Mouse (Mus musculus): Measurements from ENCODE around the gene Bpifa6.
"Not testable (repeated sequence)": the region's sequence is repeated elsewhere in the genome, so short reads cannot be mapped to it uniquely, and the experiment has no call there.

Bpifa6 gene

DNA sequence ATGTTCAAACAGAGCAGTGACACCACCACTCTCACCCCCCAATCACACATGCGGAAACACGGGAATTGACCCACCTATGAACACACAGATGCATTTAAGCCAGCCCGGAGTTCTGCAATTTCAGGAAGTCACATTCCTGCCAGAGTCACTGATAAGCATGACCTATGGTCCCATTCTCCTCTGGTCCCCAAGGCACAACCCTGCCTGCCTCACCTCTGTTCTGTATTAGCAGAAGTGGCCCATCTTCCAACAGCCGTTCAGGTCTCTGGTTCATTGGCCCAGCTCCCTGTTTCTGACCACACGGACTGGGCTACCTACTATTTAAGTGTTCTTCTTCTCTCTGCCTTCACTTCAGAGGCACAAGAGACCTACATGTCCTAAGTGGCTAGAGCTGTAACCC, at the start of gene Bpifa6:
Bpifa6 (plus strand) TSS at position 364 of the 400 bp plus-strand sequence.
- no peak for DNase-seq (ENCODE audit: low spot score in 2 of 2)

DNA sequence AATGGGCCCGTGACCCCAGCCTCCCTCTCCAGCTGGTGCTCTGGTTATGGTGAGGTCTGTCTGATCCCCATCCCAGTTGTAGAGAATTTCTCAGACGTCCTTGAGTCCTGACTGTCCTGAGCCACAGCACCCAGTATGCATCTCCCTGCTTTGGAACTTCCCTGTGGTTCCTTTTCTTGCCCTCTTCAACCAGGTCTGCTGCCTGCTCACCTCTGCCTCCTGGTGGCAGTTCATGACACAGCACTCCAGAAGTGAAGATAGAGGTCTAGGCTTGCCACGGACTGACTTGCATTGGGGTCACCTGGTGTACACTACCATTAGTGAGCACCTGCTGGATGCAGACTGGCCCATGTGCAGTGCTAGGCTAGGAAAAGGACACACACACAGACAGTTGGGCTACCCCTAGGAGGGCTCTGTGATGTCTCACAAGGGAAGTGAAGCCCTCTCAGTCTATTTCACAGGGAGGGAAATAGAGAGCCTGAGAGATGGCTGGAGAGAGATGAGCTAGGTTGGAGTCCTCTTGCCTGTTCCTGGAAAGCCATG, 44.8 kb upstream of the Bpifa6 start:
- peak; percentile 29 to 40 for DNase-seq (ENCODE audit: low spot score in 2 of 2)

DNA sequence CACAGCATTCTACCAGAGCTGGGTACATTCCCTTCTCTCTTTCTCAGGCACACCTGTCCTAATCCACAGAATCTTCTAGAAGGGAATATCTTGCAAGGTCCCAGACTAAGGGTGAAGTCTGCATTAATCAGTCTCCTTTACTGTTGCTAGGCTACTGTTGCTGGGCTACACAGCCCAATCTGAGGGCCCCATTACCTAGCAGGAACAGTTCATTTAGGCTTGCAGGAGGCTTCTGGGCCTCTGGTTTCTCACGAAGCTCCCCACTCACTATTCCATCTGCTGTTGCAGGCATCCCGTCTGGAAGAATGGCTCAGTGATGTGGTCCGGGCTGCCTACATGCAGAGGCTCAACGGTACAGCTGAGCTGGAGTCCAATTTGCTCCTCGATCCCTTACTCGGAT, 43.6 kb upstream of the Bpifa6 start:
- DNase-seq (ENCODE audit: low spot score in 2 of 2) = no peak

DNA sequence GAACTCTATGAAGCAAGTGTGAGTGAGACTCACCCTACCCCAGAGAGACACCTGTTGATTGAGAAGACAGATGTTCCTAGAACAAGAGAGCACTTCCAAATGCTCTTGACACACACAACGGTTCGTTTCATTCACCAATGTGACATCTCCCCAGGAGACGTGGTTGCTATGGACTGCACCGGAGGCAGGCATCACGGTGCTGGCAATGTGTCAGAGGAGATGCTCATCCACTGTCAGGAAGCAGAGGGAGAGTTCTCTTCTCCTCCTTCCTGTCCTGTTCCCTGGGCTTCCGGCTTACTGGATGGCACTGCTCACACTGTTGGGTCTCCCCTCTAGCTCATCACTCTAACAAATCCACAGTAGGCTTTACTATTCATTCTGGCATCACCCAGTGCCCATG, 41.4 kb upstream of the Bpifa6 start:
- DNase-seq (ENCODE audit: low spot score in 2 of 2) = no peak

DNA sequence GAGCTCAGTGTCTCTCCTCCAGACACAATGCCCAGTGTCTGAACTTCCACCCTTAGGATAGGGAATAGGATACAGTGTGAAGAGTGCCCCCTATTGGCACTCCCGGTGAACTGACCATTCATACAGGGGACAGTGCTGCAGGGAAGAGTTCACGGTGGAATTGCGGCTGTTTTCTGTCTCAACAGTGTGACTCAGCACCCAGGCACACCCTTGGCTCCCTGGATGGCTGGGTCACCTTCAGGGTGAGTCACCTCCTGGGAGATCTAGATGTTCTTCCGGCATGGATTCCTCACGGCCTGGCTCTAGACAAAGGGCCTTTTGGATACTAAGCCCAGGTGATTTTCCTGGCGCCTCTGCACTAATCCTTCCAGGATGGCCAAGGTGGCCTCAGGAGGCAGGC, 39.4 kb upstream of the Bpifa6 start:
- DNase-seq (ENCODE audit: low spot score in 2 of 2) = no peak

DNA sequence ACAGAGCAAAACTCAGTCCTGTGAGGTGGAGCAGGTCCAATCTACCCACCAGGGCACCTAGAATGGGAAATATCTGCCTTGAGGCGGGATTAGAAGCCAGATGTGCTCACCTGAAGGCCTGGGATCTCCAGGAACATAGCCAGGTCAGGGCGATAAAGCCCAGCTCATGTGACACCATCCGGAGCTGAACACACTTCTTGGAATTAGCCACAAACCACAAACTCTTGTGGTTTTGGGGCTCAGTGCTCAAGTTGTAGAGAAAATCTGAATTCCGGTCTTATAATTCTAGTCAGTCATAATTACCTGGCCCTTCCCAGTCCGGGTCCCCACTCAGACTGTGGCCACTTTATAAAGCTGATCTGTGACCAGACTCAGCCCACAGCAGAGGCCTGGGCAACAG, 36.9 kb upstream of the Bpifa6 start, which contains the start of gene Bpifb4:
Bpifb4 (plus strand) TSS at position 370 of the 400 bp plus-strand sequence.
- no peak for DNase-seq (ENCODE audit: low spot score in 2 of 2)

DNA sequence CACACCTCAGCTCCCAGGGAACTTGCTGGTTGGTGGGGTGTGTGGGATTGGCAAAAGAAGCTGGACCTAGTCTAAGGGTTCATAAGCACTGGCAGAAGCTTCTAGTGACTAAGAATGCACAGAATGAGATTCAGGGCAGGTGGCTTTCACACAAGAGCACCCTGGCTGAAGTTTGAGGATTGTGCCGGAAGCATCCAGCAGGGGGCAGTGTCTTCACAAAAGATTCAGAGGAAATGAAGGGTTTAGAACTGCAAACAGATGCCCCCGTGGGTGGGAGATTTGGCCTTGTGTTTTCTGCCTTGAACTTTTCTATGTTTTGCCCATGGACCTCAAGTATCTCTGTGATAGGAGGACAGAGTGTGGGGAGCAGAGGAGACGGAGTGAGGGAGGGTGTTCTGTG, 31.2 kb upstream of the Bpifa6 start:
- DNase-seq (ENCODE audit: low spot score in 2 of 2) = peak; percentile 61 to 65

DNA sequence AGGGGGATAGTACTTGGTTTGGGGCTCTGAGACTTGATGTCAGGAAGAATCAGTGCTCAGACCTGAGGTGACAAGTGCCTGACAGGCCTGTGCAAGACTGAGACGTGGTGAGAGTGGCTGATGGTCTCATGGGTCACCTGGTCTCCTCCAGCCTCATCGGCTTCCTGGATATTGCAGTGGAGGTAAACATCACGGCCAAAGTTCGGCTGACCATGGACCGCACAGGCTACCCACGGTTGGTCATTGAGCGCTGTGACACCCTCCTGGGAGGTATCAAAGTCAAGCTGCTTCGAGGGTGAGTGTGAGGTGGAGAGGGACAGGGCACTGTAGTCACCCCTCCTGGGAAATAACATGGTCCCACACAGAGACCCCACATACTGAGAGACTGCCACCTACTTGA, 30.2 kb upstream of the Bpifa6 start:
- no peak for DNase-seq (ENCODE audit: low spot score in 2 of 2)

DNA sequence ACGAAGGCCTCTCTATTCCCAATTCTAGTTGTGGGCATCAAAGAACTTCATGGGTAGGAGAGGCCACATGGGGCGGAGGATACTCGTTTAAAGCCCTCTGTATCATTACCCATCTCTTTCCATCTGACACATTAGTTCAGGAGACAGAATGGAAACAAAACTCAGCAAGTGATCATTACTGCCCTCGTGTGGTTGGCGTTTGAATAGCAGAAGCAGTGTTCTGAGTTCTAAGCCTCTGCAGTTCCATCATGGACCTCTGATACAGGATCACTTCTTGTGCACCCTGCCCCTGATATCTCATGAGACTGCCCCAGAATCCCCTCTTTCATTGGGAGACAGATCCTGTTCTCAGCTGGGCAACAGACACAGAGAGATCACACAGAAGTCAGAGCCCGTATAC, 21.8 kb upstream of the Bpifa6 start:
- peak; percentile 59 to 85 for DNase-seq (ENCODE audit: low spot score in 2 of 2)

DNA sequence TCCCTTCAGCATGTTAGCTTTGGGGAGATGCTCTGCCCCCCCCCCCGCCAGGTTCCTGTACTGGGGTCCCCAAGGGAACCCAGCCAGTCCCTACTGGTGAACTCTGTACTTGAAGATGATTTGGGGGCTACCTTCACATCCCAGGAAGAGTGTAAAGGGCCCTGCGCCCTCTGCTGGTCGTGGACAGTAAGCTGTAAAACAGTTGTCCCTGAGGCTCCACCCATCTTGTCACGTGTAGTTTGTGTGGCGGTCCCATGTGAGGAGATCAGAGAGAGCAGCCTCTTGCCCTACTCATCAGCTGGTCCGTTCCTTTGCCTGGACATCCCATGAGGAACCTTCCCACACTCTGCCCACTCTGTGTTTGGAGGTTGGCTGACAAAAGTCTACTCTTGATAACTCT, 20.9 kb upstream of the Bpifa6 start:
- DNase-seq (ENCODE audit: low spot score in 2 of 2) = no peak

DNA sequence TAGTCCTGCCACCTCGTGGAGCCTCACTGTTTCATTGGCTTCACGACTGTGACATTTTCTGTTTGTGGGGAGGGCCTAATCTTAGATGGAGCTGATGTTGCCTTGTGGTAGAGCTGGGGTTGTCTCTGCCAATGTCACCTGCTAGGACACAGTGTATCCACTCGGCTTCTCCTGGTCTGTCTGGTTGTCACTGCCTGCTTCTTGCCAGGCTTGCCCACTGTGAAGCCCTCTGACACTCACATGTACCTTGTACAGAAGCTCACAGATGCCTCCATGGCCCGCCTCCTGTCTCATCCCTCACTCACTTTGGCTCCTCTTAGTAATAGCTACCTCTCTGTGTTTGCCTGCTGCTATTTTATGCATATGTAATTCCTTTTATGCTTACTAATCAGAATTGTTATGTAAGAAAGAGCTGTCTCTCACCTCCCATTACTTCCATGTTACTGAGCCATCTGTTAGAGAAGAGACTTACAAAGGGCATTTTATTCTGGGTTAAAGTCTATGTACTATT, 11.9 kb upstream of the Bpifa6 start:
- DNase-seq (ENCODE audit: low spot score in 2 of 2) = peak; percentile 42 to 54

DNA sequence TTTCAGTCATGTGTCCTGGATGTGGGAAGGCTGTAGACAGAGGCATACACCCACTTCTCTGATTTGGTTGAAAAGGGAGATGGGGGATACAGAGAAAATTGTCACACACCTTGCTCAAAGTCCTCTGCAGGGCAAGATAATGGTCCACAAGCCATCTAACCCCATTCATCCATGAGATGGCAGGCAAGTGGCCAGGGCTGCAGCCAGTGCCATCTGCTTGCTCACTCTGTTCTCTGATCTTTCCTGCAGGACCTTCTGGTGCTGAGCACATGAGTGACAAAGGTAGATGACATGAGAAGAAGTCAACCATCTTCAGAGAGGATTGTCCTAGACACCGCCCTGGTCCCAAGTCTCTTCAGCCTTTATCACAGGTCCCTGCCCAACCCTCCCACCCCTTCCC, 11.4 kb upstream of the Bpifa6 start:
- peak in 1 of 2 experiments; percentile 41 for DNase-seq (ENCODE audit: low spot score in 2 of 2)

DNA sequence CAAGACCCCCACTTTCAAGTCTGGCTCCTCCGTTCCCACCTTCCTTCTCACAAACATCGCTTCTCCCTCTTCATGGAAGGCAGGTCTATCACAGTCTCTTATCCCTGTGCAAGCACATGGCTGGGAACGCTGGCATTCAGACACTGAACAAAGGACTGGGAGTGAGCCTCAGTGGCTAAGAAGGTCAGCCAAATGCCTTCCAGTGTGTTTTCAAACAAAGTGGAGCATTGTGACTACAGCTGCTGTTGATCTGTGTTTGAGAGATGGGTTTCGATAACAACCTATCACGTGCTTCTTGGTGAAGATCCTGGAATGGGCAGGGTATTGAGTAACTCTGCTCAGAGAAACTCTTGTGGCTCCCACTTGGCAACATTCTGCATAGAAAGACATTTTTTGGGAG, 4.5 kb upstream of the Bpifa6 start:
- no peak for DNase-seq (ENCODE audit: low spot score in 2 of 2)

DNA sequence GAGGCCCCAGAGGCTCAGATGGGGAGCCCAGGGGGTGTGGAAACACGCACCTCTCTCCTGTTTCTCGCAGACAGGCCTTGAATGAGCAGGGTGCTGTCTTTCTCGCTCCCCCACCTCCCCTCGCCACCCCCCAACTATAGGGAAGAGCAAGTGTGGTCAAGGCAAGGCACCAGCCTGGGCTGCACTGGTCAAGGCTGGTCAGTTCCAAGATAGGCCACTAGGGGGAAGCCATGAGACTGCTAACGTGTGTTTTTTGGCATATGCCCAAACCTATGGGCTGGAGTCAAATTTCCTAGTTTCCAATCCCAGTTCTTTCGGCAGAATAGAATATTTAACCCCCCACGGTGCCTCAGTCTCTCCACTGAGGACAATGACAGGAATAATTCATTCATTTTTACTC, 21.0 kb downstream of the Bpifa6 start:
- DNase-seq (ENCODE audit: low spot score in 2 of 2) = peak; percentile 68 to 76

DNA sequence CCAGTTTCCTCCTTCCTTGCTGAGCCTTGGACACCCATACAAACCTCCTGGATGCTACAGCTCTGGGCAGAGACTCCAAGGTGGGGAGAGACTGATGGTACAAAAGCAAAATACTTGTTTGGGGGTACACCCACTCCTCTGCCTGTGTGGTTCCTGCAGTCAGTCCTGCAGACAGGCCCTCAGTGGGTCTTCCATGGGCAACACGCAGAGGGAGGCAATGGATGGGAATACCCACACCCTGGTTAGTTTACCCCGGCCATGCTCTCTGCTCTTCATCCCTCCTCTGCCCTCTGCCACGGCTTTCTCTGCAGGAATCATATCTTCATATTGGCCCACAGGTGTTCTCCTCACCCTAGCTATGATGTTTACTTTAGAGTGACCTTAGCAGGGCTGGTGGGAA, 25.8 kb downstream of the Bpifa6 start:
- no peak for DNase-seq (ENCODE audit: low spot score in 2 of 2)

DNA sequence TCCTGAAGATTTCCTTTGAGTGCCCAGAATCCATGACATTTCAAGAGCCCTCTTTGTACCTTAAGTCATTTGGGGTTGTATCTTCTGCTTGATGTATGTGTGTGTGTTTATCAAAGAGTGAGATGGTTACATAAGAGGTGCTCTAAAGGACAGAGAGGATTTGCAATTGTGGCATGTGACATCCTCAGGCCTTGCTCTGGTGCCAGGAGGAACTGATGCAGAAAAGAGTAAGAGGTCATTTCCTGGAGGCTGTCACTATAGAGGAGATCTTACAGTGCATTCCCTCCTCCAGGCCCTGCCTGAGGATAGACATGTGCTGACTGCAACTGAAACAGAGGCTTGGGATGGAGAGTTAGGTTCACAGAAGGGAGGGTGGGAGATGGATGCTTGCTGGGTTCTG, 26.3 kb downstream of the Bpifa6 start:
- no peak for DNase-seq (ENCODE audit: low spot score in 2 of 2)

DNA sequence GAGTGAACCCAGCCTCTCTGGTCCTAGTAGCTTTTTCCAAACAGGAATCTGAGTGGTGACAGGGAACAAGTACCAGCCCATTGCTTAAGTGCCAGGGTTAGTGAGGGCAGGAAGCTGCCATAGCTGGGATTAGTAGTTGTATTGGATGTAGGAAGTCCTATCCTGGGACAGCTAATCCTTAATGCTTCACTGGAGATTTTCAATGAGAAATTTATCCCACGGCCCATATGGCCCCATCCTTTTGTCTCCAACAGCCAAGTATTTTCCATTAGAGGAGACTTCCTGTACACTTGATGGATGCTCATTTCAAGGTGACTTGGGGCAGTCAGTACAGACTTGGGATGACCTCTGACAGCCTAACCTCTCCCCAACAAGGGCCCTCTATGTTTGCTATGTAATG, 29.7 kb downstream of the Bpifa6 start:
- DNase-seq (ENCODE audit: low spot score in 2 of 2) = no peak

DNA sequence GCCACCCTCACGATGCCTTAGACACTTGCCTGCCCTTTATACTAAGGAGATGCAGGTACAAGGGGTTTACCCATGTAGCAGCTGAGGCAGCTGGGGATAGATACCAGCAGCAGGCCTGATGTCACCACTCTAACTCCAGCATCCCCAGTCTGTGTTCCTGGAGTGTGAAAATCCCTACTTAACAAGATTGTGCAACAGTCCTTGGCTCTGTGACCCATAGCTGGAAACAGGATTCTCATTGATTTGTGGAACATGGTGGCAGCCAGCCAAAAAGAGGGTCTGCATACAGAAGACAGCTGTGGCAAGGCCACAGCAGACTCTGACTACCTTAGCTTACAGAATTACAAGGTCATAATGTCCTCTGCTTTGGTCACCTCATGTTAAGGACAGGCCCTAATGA, 30.3 kb downstream of the Bpifa6 start:
- DNase-seq (ENCODE audit: low spot score in 2 of 2) = no peak

DNA sequence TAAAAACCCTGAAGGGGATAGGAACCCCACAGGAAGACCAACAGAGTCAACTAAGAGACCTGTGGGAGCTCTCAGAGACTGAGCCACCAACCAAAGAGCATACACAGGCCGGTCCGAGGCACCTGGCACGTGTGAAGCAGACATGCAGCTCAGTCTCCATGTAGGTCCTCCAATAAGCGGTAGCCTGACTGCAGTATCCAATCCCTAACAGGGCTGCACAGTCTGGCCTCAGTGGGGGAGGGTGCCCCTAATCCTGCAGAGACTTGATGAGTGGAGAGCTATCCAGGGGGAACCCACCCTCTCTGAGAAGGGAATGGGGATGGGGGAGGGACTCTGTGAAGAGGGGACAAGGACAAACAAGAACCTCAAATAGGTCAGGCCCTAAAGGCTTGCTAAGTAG, 31.0 kb downstream of the Bpifa6 start:
- no peak for DNase-seq (ENCODE audit: low spot score in 2 of 2)

DNA sequence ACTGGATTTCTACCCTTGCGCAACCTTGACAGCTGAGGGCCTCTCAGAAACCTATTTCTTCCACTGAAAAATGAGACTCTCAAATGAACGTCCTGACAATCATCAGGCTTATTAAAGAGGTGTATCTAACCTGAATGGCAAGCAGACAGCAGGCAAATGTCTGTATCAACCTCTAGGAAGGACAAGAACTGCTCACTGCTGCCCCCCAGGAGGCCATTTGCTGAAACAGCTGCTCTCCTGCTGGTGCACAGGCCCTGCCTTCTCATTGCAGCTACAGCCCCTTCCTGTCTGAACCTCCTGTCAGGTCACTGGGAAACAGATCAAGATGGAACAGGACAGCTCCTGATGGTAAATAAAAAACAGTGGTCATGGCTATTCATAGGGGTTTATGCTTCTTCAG, 31.6 kb downstream of the Bpifa6 start:
- no peak for DNase-seq (ENCODE audit: low spot score in 2 of 2)

DNA sequence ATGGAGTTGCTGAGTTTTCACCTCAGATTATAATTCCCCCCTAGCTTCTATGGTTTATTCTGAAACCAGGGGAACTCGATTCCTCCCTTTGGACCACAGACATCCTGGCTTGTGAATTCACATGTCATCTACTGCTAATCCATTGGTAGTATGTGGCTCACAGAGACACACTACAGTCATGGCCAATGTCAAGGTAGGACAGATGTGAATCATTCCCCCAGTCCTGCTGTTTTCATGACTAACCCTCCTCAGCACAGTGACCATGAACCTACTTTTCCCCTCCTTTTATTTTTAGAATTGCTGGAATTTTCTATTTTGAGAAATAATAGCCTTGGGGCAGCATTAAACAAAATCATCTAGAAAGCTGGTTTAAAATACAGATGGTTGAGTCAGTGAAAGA, 32.6 kb downstream of the Bpifa6 start:
- DNase-seq (ENCODE audit: low spot score in 2 of 2) = no peak

DNA sequence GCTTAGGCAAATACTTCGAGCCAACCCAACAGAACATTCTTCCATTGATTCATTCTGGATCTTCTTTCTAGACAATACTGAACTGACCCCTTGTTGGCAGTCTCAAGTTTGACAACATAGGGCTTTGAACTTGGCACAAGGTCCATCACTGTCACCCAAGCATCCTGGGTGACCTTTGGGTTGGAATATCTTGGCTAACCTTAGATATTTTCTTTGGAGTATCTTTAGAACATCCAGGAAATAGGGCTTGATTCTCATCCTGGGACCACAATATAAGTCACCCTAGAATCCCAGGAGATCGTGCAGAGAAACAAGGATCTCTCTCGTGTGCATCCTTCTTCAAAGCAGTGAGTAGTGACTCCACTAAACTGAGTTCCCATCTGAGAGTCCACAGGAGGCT, 33.2 kb downstream of the Bpifa6 start, which contains the start of gene Bpifa2:
Bpifa2 (plus strand) TSS at position 301 of the 400 bp plus-strand sequence.
- no peak for DNase-seq (ENCODE audit: low spot score in 2 of 2)

DNA sequence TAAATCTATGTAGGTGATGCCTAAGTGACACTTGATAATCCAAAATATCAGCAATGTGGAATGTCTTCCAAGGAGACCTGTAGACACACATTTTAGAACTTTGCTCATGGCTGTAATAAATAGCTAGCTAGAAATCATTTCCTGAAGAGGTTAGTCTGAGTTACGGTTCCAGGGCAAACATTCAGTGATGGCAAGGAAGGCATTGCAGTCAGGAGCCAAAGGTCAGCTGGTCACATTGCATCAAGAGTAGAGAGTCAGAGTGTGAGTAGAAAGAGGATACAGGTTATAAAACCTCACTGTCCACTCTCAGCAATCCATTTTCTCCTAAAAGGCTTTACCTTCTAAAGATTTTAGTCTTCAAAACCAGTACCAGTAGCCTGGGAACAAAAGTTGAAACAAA, 43.2 kb downstream of the Bpifa6 start:
- no peak for DNase-seq (ENCODE audit: low spot score in 2 of 2)

DNA sequence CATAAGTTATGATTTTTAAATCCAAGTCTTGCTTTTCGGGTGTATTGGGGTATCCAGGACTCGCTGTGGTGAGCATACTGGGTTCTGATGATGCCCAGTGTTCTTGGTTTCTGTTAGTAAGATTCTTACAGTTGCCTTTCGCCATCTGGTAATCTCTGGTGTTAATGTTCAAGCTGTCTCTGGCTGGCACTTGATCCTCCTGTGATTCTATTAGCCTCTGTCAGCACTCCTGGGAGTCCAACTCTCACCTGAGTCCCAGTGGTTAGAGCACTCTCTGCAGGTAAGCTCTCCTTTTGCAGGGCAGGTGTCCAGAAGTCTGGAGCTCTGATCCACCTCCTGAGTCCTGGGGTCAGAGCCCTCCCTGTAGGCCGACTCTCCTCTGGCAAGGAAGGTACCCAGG, 49.9 kb downstream of the Bpifa6 start:
- DNase-seq (ENCODE audit: low spot score in 2 of 2) = not testable (repeated sequence)
